Mouse (Mus musculus) Patski (cell line): Measurements from ENCODE around the gene Rybp. TPM values are rescaled to one million over a fixed set of nuclear protein-coding genes. Genes with fewer than 3 reads are reported as not detected.

Experiments
- ATAC-seq: fragments of 100-300 bp; one replicate; pipeline ENCODE4 v1.8.0; 2021
- CTCF ChIA-PET: fragments of 350-600 bp; sonication (Branson Sonifier 250); formaldehyde crosslinking; loops from one replicate; lab custom pipeline; 2022; ENCODE audit warnings: inconsistent platforms; lab: Charles Lee
- POLR2A ChIA-PET: fragments of 350-600 bp; sonication (Branson Sonifier 250); formaldehyde crosslinking; loops from one replicate; lab custom pipeline; 2022; ENCODE audit warnings: antibody characterized with exemption, inconsistent platforms; lab: Charles Lee
- DNase-seq: peaks from one replicate; pipeline ENCODE4 v3.0.0-alpha.2; 2011; ENCODE audit warnings: low read depth, low spot score
- H3K27me3 ChIP-seq: fragments of 371-371 bp; one replicate; pipeline ENCODE4 v1.5.1; 2021
- CTCF ChIP-seq: fragments of 100-300 bp; IDR thresholded peaks from one replicate; pipeline ENCODE4 v1.5.1; 2021
- in situ Hi-C: fragments of 300-500 bp; cut with MboI; formaldehyde crosslinking; loops from 3 replicates; pipeline ENCODE4 v1.11.1; 2018; ENCODE audit warnings: low pct_unique_long_range_greater_than_20kb, mixed read lengths
- polyA plus RNA-seq: library from polyadenylated mRNA; unstranded; gene quantifications from one replicate; pipeline ENCODE4 v1.2.3, GENCODE M21; 2021

The Rybp gene
- polyA plus RNA-seq, 1 experiment from 2014 or later, result 22.6 TPM

GRCm38 (mm10) chr6:100322561-100322960 lies 35.3 kb upstream of the Rybp start:
- ChIA-PET POLR2A (no interaction called here), CTCF (no interaction called here)
- H3K27me3 ChIP-seq, result no peaks in the 10 kb centered on the region
- no peak for TF ChIP-seq CTCF
- in situ Hi-C loops, result no loop called here
- no peak for DNase-seq
- no peak for ATAC-seq

GRCm38 (mm10) chr6:100322145-100322544 lies 34.9 kb upstream of the Rybp start:
- CTCF ChIA-PET, result no interaction called here
- POLR2A ChIA-PET, result no interaction called here
- DNase-seq (no peak), ATAC-seq (no peak)
- in situ Hi-C loops, result no loop called here
- H3K27me3 ChIP-seq, result no peaks in the 10 kb centered on the region
- no peak for TF ChIP-seq CTCF

- peak; percentile 82 for ATAC-seq
- POLR2A ChIA-PET, result no interaction called here
- in situ Hi-C loops, result no loop called here
- TF ChIP-seq CTCF, result no peak
- peaks cover 9% of the 10 kb centered on the region for H3K27me3 ChIP-seq
- CTCF ChIA-PET, result no interaction called here
- DNase-seq, result peak; percentile 56
Observed at GRCm38 (mm10) chr6:100314201-100314600, 26.9 kb upstream of the Rybp start.

GRCm38 (mm10) chr6:100311167-100311566 lies 23.9 kb upstream of the Rybp start:
- no peak for ATAC-seq
- CTCF ChIA-PET, result no interaction called here
- in situ Hi-C loops, result no loop called here
- TF ChIP-seq CTCF, result no peak
- peaks cover 4% of the 10 kb centered on the region for H3K27me3 ChIP-seq
- POLR2A ChIA-PET, result no interaction called here
- DNase-seq, result no peak

DNA sequence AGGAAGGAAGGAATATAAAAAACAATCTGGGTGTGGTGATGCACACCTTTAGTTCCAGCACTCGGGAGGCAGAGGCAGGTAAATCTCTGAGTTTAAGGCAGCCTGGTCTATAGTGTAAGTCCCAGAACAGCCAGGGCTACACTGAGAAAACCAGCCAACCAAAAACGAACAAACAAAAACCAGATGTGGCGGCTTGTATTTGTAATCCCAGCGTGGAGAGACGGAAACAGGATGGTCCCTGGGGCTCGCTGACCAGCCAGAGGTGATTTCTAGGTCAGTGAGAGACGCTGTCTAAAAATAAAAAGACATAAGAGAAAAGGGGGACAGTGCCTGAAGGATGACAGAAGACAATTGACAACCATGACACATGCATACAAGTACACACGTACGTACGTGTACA lies 17.5 kb upstream of the Rybp start:
- no peak for DNase-seq

GRCm38 (mm10) chr6:100301410-100302108 lies 14.3 kb upstream of the Rybp start:
- in situ Hi-C loops, result no loop called here
- DNase-seq (no peak), ATAC-seq (no peak)
- POLR2A ChIA-PET, result interaction anchor here (1.0 kb wide), 1 partner anchor 10 kb away, joined by 3 read pairs; no protein-coding TSS in a partner anchor
- CTCF ChIA-PET, result no interaction called here
- TF ChIP-seq CTCF, result no peak
- H3K27me3 ChIP-seq, result peaks cover 9% of the 10 kb centered on the region

More for the DNA sequence above, 17.5 kb upstream of the Rybp start:
- ChIA-PET CTCF (no interaction called here), POLR2A (interaction anchor here (0.6 kb wide), 1 partner anchor 310 kb away, joined by 3 read pairs; no protein-coding TSS in a partner anchor)
- in situ Hi-C loops, result no loop called here
- H3K27me3 ChIP-seq, result peaks cover 8% of the 10 kb centered on the region
- ATAC-seq, result no peak
- TF ChIP-seq CTCF, result no peak

- POLR2A ChIA-PET, result interaction anchor here (1.0 kb wide), 1 partner anchor 18 kb away, joined by 3 read pairs; no protein-coding TSS in a partner anchor
- no peak for TF ChIP-seq CTCF
- CTCF ChIA-PET, result no interaction called here
- peaks cover 11% of the 10 kb centered on the region for H3K27me3 ChIP-seq
- DNase-seq, result no peak
- no peak for ATAC-seq
- in situ Hi-C loops, result no loop called here
Observed at GRCm38 (mm10) chr6:100300831-100301230, 13.5 kb upstream of the Rybp start.

DNA sequence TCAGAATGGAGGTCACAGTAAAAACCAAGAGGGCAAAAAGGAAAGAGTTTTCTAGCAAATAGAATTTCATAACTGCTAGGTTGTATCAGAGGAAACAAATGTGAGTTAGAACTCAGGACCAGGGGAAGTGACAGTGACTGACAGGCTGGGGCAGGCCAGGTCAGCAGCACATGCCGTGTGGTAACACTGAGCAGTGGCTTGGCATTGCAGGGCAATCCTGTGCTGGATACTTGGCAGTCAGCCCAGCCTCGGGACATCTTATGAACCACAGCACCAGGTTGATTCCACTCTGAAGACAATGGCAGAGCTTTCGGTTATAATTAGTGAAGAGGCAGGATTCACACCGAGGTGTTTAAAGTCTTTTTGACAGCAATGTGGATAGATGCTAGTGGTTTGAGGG lies 11.7 kb upstream of the Rybp start:
- CTCF ChIA-PET, result no interaction called here
- no peak for DNase-seq
- TF ChIP-seq CTCF, result no peak
- in situ Hi-C loops, result loop anchor here (10.0 to 25.0 kb wide), 2 partner anchors 213 to 394 kb away; no protein-coding TSS in a partner anchor
- ATAC-seq, result no peak
- POLR2A ChIA-PET, result no interaction called here
- peaks cover 9% of the 10 kb centered on the region for H3K27me3 ChIP-seq

GRCm38 (mm10) chr6:100297536-100297935 lies 10.3 kb upstream of the Rybp start:
- POLR2A ChIA-PET, result no interaction called here
- no peak for TF ChIP-seq CTCF
- in situ Hi-C loops, result loop anchor here (10.0 to 25.0 kb wide), 2 partner anchors 215 to 393 kb away; no protein-coding TSS in a partner anchor
- ATAC-seq, result no peak
- CTCF ChIA-PET, result interaction anchor here (1.3 kb wide), 1 partner anchor 8 kb away, joined by 3 read pairs; no protein-coding TSS in a partner anchor
- no peak for DNase-seq
- H3K27me3 ChIP-seq, result peaks cover 9% of the 10 kb centered on the region

DNA sequence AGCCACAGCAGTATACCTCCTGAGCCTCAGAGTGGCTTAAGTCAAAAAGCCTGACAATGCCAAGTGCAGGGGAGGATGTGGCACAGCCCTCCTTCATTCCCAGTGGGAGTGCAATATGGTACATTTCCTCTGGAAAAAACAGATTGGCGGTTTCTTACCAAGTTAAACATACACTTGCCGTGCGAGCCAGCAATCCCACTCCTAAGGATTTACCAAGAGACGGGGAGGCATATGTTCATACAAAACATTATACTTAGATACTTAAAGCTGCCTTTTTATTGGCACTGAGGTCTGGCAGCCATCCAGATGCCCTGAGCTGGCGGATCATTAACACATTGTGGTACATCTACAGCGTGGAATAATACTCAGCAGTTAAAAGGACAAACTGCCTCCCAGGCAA lies 5.1 kb upstream of the Rybp start:
- CTCF ChIA-PET, result no interaction called here
- TF ChIP-seq CTCF, result no peak
- DNase-seq (no peak), ATAC-seq (no peak)
- peaks cover 3% of the 10 kb centered on the region for H3K27me3 ChIP-seq
- POLR2A ChIA-PET, result no interaction called here
- in situ Hi-C loops, result loop anchor here (10.0 to 25.0 kb wide), 2 partner anchors 220 to 388 kb away; no protein-coding TSS in a partner anchor

- ChIA-PET CTCF (no interaction called here), POLR2A (no interaction called here)
- no peak for ATAC-seq
- in situ Hi-C loops, result loop anchor here (10.0 to 25.0 kb wide), 2 partner anchors 94 to 223 kb away; no protein-coding TSS in a partner anchor
- H3K27me3 ChIP-seq, result no peaks in the 10 kb centered on the region
- no peak for DNase-seq
- no peak for TF ChIP-seq CTCF
Observed at GRCm38 (mm10) chr6:100289058-100289457, 1.8 kb upstream of the Rybp start.
